In the genomic region with DNA sequence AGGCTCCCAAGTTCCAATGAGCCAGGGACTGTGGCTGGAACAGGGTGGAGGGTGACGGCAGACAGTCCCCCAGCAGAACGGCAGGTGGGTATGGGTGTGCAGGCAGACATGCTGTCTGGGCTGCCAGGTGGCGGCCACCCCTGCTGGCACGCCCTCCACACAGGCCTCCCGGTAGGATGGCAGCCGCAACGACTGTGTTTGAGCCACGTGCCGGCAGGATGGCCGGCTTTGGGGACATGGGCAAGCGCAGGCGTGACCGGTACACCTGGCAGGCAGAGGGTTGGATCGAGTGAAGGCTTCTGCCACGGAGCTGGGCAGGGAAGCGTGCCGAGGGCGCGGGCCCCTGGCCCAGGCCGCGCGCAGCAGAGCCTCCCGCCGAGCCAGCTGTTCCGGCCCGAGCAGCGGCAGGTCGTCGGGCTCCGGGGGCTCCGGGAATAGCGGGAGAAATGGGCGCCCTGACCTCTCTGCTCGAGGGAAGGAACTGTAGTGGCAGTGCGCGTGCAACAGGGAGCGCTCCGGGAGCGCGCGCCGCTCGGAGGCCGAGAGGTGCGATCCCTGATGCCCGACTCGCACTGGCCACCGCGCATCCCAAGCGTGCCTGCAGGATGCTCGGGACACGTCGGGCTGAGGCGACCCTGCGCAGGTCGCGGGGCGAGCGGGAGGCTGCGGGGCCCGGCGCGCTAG, we compare ENCODE assay signal across 9 mouse cellular contexts. TPM values are rescaled to one million over a fixed set of nuclear protein-coding genes. Genes with fewer than 3 reads are reported as not detected.
DNase-seq lines count a peak whose midpoint lies in the region; ATAC-seq and TF ChIP-seq lines count a peak whose summit lies in the region.
"Had no signal": no experiment of that assay in that cellular context is flagged by ENCODE, and none has a peak within 500 bp of the region (broad histone marks: within the 10 kb centered on the region; RNA-seq: fewer than 3 reads in every experiment).

No protein-coding gene starts in this region.

- peaks cover 15% of the 10 kb centered on the region for H3K27me3 ChIP-seq in heart, adult 2 months (ENCODE audit: control insufficient read depth, insufficient read depth, low read length)
- peaks cover 34% of the 10 kb centered on the region for H3K27me3 ChIP-seq in forebrain, embryonic 15.5 days
- H3K27me3 ChIP-seq in liver, embryonic 12.5 days (replicated peaks), result peaks cover 87% of the 10 kb centered on the region
- H3K27me3 ChIP-seq in stomach, embryonic 16.5 days (ENCODE audit: control insufficient read depth, insufficient read depth, low read length), result peaks cover 57% of the 10 kb centered on the region

- H3K79me2 ChIP-seq in heart, adult 2 months (replicated peaks; ENCODE audit: control insufficient read depth, insufficient read depth, low read length), result no peaks in the 10 kb centered on the region

- H3K4me3 ChIP-seq in heart, adult 2 months, result no peak overlapping the region
- peak overlapping the region; percentile 49 for H3K4me3 ChIP-seq in forebrain, embryonic 15.5 days
- peak overlapping the region; percentile 34 for H3K4me3 ChIP-seq in liver, embryonic 12.5 days
- H3K4me3 ChIP-seq in stomach, embryonic 16.5 days (replicated peaks; ENCODE audit: low read length), result peak overlapping the region; percentile 32

- no peaks in the 10 kb centered on the region for H3K4me1 ChIP-seq in heart, adult 2 months (ENCODE audit: control insufficient read depth, insufficient read depth, low read length)
- peaks cover 42% of the 10 kb centered on the region for H3K4me1 ChIP-seq in forebrain, embryonic 15.5 days
- H3K4me1 ChIP-seq in liver, embryonic 12.5 days, result peaks cover 28% of the 10 kb centered on the region
- peaks cover 12% of the 10 kb centered on the region; the same call in 1 of the 2 replicates for H3K4me1 ChIP-seq in stomach, embryonic 16.5 days (ENCODE audit: control insufficient read depth, insufficient read depth, low read length)

- peak overlapping the region; percentile 96 for H3K4me2 ChIP-seq in forebrain, embryonic 15.5 days (replicated peaks)
- peak overlapping the region; percentile 63 for H3K4me2 ChIP-seq in liver, embryonic 12.5 days
- peak overlapping the region; percentile 74 for H3K4me2 ChIP-seq in stomach, embryonic 16.5 days (ENCODE audit: low read depth, low read length)

- no peaks in the 10 kb centered on the region for H3K9me3 ChIP-seq in forebrain, embryonic 15.5 days
- H3K9me3 ChIP-seq in liver, embryonic 12.5 days (replicated peaks), result no peaks in the 10 kb centered on the region
- 0 out of 2 replicates have a peak, but pooled peaks cover 3% of the 10 kb centered on the region for H3K9me3 ChIP-seq in stomach, embryonic 16.5 days (replicated peaks; ENCODE audit: control insufficient read depth, low read length)

- peak; percentile 39 for TF ChIP-seq CTCF in heart, adult 2 months (IDR thresholded peaks at IDR 0.05)

- 4% methylated on average over 59 of the region's 63 CpGs for WGBS in heart, adult 2 months
- 2% methylated on average over 63 of the region's 63 CpGs for WGBS in forebrain, embryonic 15.5 days
- WGBS in liver, embryonic 12.5 days (ENCODE audit: insufficient replicate concordance), result 4% methylated on average over 63 of the region's 63 CpGs
- 2% methylated on average over 63 of the region's 63 CpGs for WGBS in stomach, embryonic 16.5 days

- no peak overlapping the region for H3K27ac ChIP-seq in heart, adult 2 months
- H3K27ac ChIP-seq in forebrain, embryonic 15.5 days (replicated peaks), result no peak overlapping the region
- no peak overlapping the region for H3K27ac ChIP-seq in liver, embryonic 12.5 days
- no peak overlapping the region for H3K27ac ChIP-seq in stomach, embryonic 16.5 days (ENCODE audit: low read length)

- peak; percentile 36; the same call in 1 of the 2 replicates for ATAC-seq in forebrain, embryonic 15.5 days (replicated peaks)
- no peak for ATAC-seq in liver, embryonic 12.5 days
- no peak for ATAC-seq in stomach, embryonic 16.5 days (ENCODE audit: insufficient read depth, low FRiP score)
- no peak for ATAC-seq in megakaryocyte progenitor cell, adult 5-6 weeks (replicated peaks; ENCODE audit: poor library complexity)

- DNase-seq in heart, adult 2 months, result peak in 1 of 2 experiments; percentile 19
- DNase-seq in heart, adult 9 months (ENCODE audit: low spot score in 2 of 2), result no peak
- DNase-seq in R1 (ENCODE audit: low read depth, low spot score), result peak; percentile 44
- no peak for DNase-seq in layer of hippocampus, postnatal 14 days (ENCODE audit: low spot score in 2 of 2)

- TF ChIP-seq EP300 in heart, adult 2 months (IDR thresholded peaks at IDR 0.05; ENCODE audit: insufficient read depth, low read depth, low read length), result no peak

- H3K36me3 ChIP-seq in heart, adult 2 months (ENCODE audit: control insufficient read depth, insufficient read depth, low read length), result no peaks in the 10 kb centered on the region
- H3K36me3 ChIP-seq in forebrain, embryonic 15.5 days, result no peaks in the 10 kb centered on the region
- H3K36me3 ChIP-seq in liver, embryonic 12.5 days, result peaks cover 6% of the 10 kb centered on the region
- H3K36me3 ChIP-seq in stomach, embryonic 16.5 days (ENCODE audit: control insufficient read depth, insufficient read depth, low read length), result no peaks in the 10 kb centered on the region

- no peak for TF ChIP-seq POLR2A in heart, adult 2 months (IDR thresholded peaks at IDR 0.05; ENCODE audit: insufficient read depth, low read depth, low read length)

- intact Hi-C loops in heart, adult 2 months (cut with DNase I), result no loop called here

- H3K9ac ChIP-seq in heart, adult 2 months (ENCODE audit: low read depth, low read length), result no peak overlapping the region
- H3K9ac ChIP-seq in forebrain, embryonic 15.5 days (replicated peaks), result peak overlapping the region; percentile 48
- H3K9ac ChIP-seq in liver, embryonic 12.5 days, result no peak overlapping the region
- H3K9ac ChIP-seq in stomach, embryonic 16.5 days (ENCODE audit: low read length), result peak overlapping the region; percentile 55

RNA-seq across cellular contexts. Expression of gene Grin2c, which starts 17.2 kb away (rescaled TPM):
- total RNA-seq in heart, adult 2 months (2021), result under 1 TPM; 0.25 to 0.26 TPM
- 1.6 and 2.0 TPM in 2 replicates for polyA plus RNA-seq in heart, adult 2 months (2012; rRNA removed)
- polyA plus RNA-seq in forebrain, embryonic 15.5 days (2015; fragmentation: Nextera tagmentation; extraction: Ambion mirVana), result 0.22 and 0.23 TPM in 2 replicates
- 0.51 and 0.62 TPM in 2 replicates for polyA plus RNA-seq in liver, embryonic 12.5 days (2016; fragmentation: Nextera tagmentation; extraction: Ambion mirVana)
- polyA plus RNA-seq in stomach, embryonic 16.5 days (2015; fragmentation: Nextera tagmentation; extraction: Ambion mirVana), result not detected in 2 replicates
- total RNA-seq in layer of hippocampus, postnatal 14 days (2021), result 10 to 100 TPM; 41.7 to 47.0 TPM
- total RNA-seq in megakaryocyte progenitor cell, adult 5-6 weeks (2015), result not detected in 2 replicates
- not detected in 2 replicates for total RNA-seq in megakaryocyte progenitor cell, adult 5-6 weeks (2017)
- polyA plus RNA-seq: G1E had no signal

RNA-seq across cellular contexts. Expression of gene Fdxr, which starts 27.0 kb away (rescaled TPM):
- total RNA-seq in heart, adult 2 months (2021), result 1 to 10 TPM; 7.1 to 8.8 TPM
- 8.4 and 8.7 TPM in 2 replicates for polyA plus RNA-seq in heart, adult 2 months (2012; rRNA removed)
- polyA plus RNA-seq in forebrain, embryonic 15.5 days (2015; fragmentation: Nextera tagmentation; extraction: Ambion mirVana), result 23.9 and 24.0 TPM in 2 replicates
- polyA plus RNA-seq in liver, embryonic 12.5 days (2016; fragmentation: Nextera tagmentation; extraction: Ambion mirVana), result 17.1 and 17.8 TPM in 2 replicates
- 15.4 and 15.9 TPM in 2 replicates for polyA plus RNA-seq in stomach, embryonic 16.5 days (2015; fragmentation: Nextera tagmentation; extraction: Ambion mirVana)
- 10 to 100 TPM; 19.4 to 21.3 TPM for total RNA-seq in layer of hippocampus, postnatal 14 days (2021)
- total RNA-seq in megakaryocyte progenitor cell, adult 5-6 weeks (2015), result 9.1 and 9.8 TPM in 2 replicates
- 14.2 and 19.1 TPM in 2 replicates for total RNA-seq in megakaryocyte progenitor cell, adult 5-6 weeks (2017)

RNA-seq across cellular contexts. Expression of gene Fads6, which starts 47.6 kb away (rescaled TPM):
- total RNA-seq in heart, adult 2 months (2021), result 1 to 10 TPM; 1.6 to 1.8 TPM
- 1.9 and 2.0 TPM in 2 replicates for polyA plus RNA-seq in heart, adult 2 months (2012; rRNA removed)
- polyA plus RNA-seq in forebrain, embryonic 15.5 days (2015; fragmentation: Nextera tagmentation; extraction: Ambion mirVana), result 0.37 TPM in 2 replicates
- polyA plus RNA-seq in liver, embryonic 12.5 days (2016; fragmentation: Nextera tagmentation; extraction: Ambion mirVana), result 2.2 and 2.4 TPM in 2 replicates
- polyA plus RNA-seq in stomach, embryonic 16.5 days (2015; fragmentation: Nextera tagmentation; extraction: Ambion mirVana), result 1.6 and 1.7 TPM in 2 replicates
- total RNA-seq in layer of hippocampus, postnatal 14 days (2021), result 10 to 100 TPM in 1 of 2 experiments, 1 to 10 TPM in 1; 10.0 to 10.2 TPM
- total RNA-seq in megakaryocyte progenitor cell, adult 5-6 weeks (2015), result 0.30 and 0.71 TPM in 2 replicates
- 0.87 and 2.2 TPM in 2 replicates for total RNA-seq in megakaryocyte progenitor cell, adult 5-6 weeks (2017)
- polyA plus RNA-seq: G1E had no signal

RNA-seq across cellular contexts. Expression of gene Otop2, which starts 57.1 kb away (rescaled TPM):
- not detected for total RNA-seq in heart, adult 2 months (2021)
- not detected in 2 replicates for polyA plus RNA-seq in heart, adult 2 months (2012; rRNA removed)
- 0.08 TPM in 1 of 2 replicates, not detected in the other for polyA plus RNA-seq in forebrain, embryonic 15.5 days (2015; fragmentation: Nextera tagmentation; extraction: Ambion mirVana)
- polyA plus RNA-seq in liver, embryonic 12.5 days (2016; fragmentation: Nextera tagmentation; extraction: Ambion mirVana), result not detected in 2 replicates
- polyA plus RNA-seq in stomach, embryonic 16.5 days (2015; fragmentation: Nextera tagmentation; extraction: Ambion mirVana), result 1.9 and 2.5 TPM in 2 replicates
- total RNA-seq in layer of hippocampus, postnatal 14 days (2021), result not detected
- total RNA-seq in megakaryocyte progenitor cell, adult 5-6 weeks (2015), result not detected in 2 replicates
- total RNA-seq in megakaryocyte progenitor cell, adult 5-6 weeks (2017), result not detected in 2 replicates
- total RNA-seq: G1E had no signal
- polyA plus RNA-seq: G1E had no signal

Comparison
In these comparisons a context has a peak if more than half of its experiments do, and no peak if none do; other contexts are left out.
1. H3K9ac ChIP-seq: peak in forebrain, embryonic 15.5 days (single experiment) and stomach, embryonic 16.5 days (single experiment); none in heart, adult 2 months (single experiment) and liver, embryonic 12.5 days (single experiment).
2. Peak in every context shown above with its lines, with median percentiles within 50 percentile points of each other: H3K4me2 ChIP-seq.